Mouse (Mus musculus) mesoderm, embryonic 11.5 days (tissue): ENCODE data around the gene Mrps18b.

Experiments
- DNase-seq: peaks from one replicate; pipeline ENCODE4 v3.0.0-alpha.2; 2012; ENCODE audit warnings: low read depth, low spot score

The Mrps18b gene

DNA sequence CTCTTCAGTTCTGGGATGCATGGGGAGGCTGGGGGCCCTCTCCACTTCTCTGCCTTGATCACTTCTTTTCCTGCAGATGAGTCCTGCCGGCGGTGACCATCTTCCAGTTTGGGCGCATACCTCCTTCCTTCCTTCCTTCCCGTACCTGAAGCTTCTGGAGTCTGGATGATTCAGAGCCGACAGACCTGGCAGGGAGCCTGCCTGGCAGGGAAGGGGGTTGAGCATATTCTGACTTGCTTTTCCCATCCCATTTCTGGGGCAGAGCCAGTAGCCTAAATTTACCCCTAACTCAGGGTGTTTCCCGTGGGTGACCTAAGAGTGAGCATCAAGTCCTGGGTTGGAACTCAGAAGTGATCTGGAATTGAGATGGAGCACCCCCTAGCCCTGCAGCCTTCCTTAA lies 41.5 kb downstream of the Mrps18b start:
- no peak for DNase-seq

- DNase-seq: peak; percentile 85
Observed at GRCm38 (mm10) chr17:35873774-35874519, 42.2 kb downstream of the Mrps18b start.

GRCm38 (mm10) chr17:35870884-35871696 lies 45.1 kb downstream of the Mrps18b start:
- DNase-seq: peak; percentile 36

GRCm38 (mm10) chr17:35870151-35870883 lies 45.9 kb downstream of the Mrps18b start:
- DNase-seq: peak; percentile 26

DNA sequence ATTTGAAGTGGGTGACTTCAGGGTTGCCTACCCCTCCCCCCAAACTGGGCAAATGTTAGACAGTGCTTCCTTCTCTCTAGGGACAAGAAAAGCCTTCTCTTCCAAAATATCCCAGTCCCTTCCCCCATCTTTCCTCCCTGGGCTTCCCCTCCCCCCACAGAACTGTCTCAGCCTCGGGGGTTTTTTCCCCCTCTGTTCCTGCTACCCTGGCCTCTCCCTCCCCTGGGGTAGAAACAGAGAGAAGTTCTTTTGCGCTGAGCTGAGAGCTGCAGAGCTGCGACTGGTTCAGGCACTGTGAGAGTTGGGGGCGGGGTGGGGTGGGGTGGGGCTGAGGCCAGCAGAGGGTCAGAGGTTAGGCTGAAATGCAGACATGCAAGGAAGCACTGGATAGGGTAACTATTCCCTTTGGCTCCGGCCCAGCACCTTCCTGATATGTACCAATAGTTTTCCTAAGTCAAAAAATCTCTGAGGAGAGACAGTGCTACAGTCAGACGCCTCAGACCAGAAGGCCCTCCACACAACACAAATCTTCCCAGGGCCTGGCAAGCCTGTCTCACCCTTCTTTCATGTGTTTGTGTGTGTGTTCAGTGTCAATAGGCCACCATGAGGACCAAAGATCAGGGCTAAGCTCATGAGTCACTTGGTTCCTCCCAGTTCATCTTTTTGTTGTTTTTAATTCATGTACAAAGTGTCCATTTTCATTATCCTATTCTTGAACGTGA lies 46.7 kb downstream of the Mrps18b start:
- DNase-seq: peak; percentile 61

GRCm38 (mm10) chr17:35868961-35869345 lies 47.2 kb downstream of the Mrps18b start:
- DNase-seq: no peak

- DNase-seq: no peak
Observed at GRCm38 (mm10) chr17:35868165-35868820, 47.9 kb downstream of the Mrps18b start.

GRCm38 (mm10) chr17:35866911-35867890 lies 49.0 kb downstream of the Mrps18b start:
- DNase-seq: no peak

GRCm38 (mm10) chr17:35866281-35866831 lies 49.8 kb downstream of the Mrps18b start:
- DNase-seq: peak; percentile 65

DNA sequence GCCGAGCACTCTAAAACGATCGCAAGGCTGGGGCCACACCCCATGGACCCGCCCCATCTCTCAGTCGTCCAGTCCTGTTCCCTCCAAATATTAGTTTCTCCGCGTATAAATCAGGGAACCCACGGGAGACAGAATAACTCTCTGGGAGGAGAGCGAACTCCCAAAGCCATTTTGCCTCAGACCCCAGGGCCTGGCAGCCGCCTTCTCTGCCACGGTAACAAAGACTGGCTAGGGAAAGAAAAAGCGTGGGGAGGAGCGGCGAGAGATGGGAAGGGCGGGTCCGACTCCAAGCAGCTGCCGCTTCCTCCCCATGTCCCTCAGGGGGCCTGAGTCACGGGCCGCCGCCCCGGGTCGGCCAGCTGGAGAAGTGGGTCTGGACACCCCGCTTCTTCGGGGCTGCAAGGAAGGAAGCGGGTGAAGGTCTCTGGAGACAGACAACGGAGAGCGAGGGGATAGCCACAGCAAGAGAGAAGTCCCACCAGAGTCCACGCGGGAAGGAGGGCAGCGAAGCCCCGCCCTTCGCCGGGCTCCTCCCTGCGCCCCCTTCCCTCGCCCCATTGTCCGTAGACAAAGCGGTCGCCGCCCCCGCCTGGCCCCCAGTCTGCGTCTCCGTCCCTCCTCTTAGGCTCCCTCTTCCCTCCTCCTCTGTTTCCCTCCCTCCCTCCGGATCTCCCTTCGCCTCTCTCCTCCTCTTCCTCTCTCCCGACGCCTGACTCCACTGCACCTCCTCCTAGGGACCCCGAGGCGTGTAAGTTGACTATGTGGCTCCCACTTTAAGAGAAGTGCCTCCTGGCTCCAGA lies 50.5 kb downstream of the Mrps18b start, which contains the start of gene Ppp1r18:
Ppp1r18 (plus strand) TSS at position 113 of the 800 bp plus-strand sequence.
- DNase-seq: peak; percentile 90

DNA sequence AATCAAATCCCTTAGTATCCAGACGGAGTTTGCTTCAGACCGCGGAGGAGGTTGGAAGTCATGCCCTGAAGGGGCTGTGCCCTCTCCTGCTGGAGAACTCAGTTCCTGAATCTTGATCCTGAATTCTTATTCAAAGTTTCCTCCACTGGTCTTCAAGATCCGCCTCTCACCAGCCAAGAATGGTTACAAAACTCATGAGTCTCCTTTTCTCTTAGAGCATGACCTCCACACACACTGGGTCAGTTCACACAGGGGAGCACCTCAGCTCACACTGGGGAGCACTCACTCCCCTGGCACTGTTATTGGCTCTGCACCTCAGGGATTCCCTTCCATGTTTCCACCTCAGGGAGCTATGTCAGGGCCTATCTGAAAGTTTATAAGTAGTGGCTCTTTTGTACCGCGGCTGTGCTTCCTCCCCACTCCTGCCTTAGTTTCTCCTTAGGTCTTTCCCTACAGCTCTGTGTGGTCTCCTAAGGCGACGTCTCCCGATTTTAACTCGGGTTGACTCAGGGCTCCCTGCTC lies 51.3 kb downstream of the Mrps18b start:
- DNase-seq: no peak

GRCm38 (mm10) chr17:35861198-35861857 lies 54.9 kb downstream of the Mrps18b start, which contains the start of gene Nrm:
Gene Nrm (plus strand): TSS chr17:35861318.
- DNase-seq: peak; percentile 89

GRCm38 (mm10) chr17:35860831-35861197 lies 55.4 kb downstream of the Mrps18b start:
- no peak for DNase-seq
